Mouse (Mus musculus): ENCODE results near the gene Dync2li1. TPM values are rescaled to one million over a fixed set of nuclear protein-coding genes. Genes with fewer than 3 reads are reported as not detected.

The Dync2li1 gene
- total and polyA plus RNA-seq, 3 experiments = 0.08 TPM; not detected in 2

- H3K79me2 ChIP-seq (ENCODE audit: control insufficient read depth, insufficient read depth, low read length, poor library complexity) = no peaks in the 10 kb centered on the region
These were observed 31.9 kb downstream of the Dync2li1 start for GRCm38 (mm10) chr17:84658195-84658594.

DNA sequence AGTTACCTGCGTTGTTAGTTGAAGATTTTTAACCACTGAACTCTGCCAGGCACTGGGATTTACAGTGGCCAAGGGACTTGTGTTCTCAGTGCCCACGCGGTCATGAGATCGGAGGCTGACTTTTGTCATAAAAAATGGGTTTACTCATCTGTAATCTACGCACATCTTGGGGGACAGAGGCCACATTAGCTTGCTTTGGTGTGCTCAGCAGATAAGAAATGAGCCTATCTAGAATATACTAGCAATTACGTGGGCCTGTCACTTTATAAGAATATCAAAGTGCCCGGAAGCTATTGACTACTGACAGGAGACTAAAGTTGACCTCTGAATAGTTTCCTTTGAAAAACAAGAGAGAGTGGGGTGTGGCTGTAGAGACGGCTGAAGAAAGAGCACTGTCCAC, 32.7 kb downstream of the Dync2li1 start:
- Histone ChIP-seq H3K36me3 (ENCODE audit: control insufficient read depth in 1 of 2, insufficient read depth in 2 of 2, low read length in 2 of 2) (no peaks in the 10 kb centered on the region), H3K79me2 (ENCODE audit: control insufficient read depth, insufficient read depth, low read length, poor library complexity) (no peaks in the 10 kb centered on the region), H3K4me3 (ENCODE audit: control insufficient read depth in 1 of 2, insufficient read depth in 1 of 2, low read depth in 2 of 2, low read length in 2 of 2) (no peak overlapping the region), H3K9ac (ENCODE audit: control insufficient read depth, low read depth, low read length, poor library complexity, severe bottlenecking) (no peak overlapping the region), H3K27me3 (ENCODE audit: control insufficient read depth in 1 of 2, insufficient read depth in 2 of 2, low read length in 2 of 2) (peaks cover 0 to 2% of the 10 kb centered on the region in 2 experiments; a peak in 3 of 4 replicates), H3K9me3 (replicated peaks; ENCODE audit: insufficient read depth, low read length) (no peaks in the 10 kb centered on the region), H3K27ac (ENCODE audit: control insufficient read depth, low read depth, low read length) (no peak overlapping the region), H3K4me1 (ENCODE audit: control insufficient read depth in 1 of 2, insufficient read depth in 2 of 2, low read length in 2 of 2) (no peaks in the 10 kb centered on the region)
- DNase-seq (ENCODE audit: low read depth, low spot score) = no peak
- TF ChIP-seq NELFE (IDR thresholded peaks at IDR 0.05; ENCODE audit: low read depth, low read length) = no peak
- TF ChIP-seq RCOR1 (IDR thresholded peaks at IDR 0.05; ENCODE audit: low read depth, low read length) = no peak
- no peak for TF ChIP-seq CHD1 (IDR thresholded peaks at IDR 0.05; ENCODE audit: low read depth, low read length)
- no peak for TF ChIP-seq MAX (IDR thresholded peaks at IDR 0.05; ENCODE audit: low read length)
- TF ChIP-seq GATA1 (IDR thresholded peaks at IDR 0.05; ENCODE audit: low read depth, low read length) = no peak

More at GRCm38 (mm10) chr17:84658195-84658594, 31.9 kb downstream of the Dync2li1 start:
- Histone ChIP-seq H3K4me3 (ENCODE audit: control insufficient read depth in 1 of 2, insufficient read depth in 1 of 2, low read depth in 2 of 2, low read length in 2 of 2) (no peak overlapping the region), H3K4me1 (ENCODE audit: control insufficient read depth in 1 of 2, insufficient read depth in 2 of 2, low read length in 2 of 2) (no peaks in the 10 kb centered on the region), H3K27ac (ENCODE audit: control insufficient read depth, low read depth, low read length) (no peak overlapping the region), H3K36me3 (ENCODE audit: control insufficient read depth in 1 of 2, insufficient read depth in 2 of 2, low read length in 2 of 2) (no peaks in the 10 kb centered on the region), H3K9ac (ENCODE audit: control insufficient read depth, low read depth, low read length, poor library complexity, severe bottlenecking) (no peak overlapping the region), H3K9me3 (replicated peaks; ENCODE audit: insufficient read depth, low read length) (no peaks in the 10 kb centered on the region), H3K27me3 (ENCODE audit: control insufficient read depth in 1 of 2, insufficient read depth in 2 of 2, low read length in 2 of 2) (peaks cover 0 to 2% of the 10 kb centered on the region in 2 experiments; a peak in 3 of 4 replicates)
- no peak for TF ChIP-seq ZNF384 (IDR thresholded peaks at IDR 0.05; ENCODE audit: low read depth, low read length)
- TF ChIP-seq ZC3H11A (IDR thresholded peaks at IDR 0.05; ENCODE audit: low read depth, low read length) = no peak
- no peak for TF ChIP-seq EP300 (IDR thresholded peaks at IDR 0.05; ENCODE audit: low read depth in 1 of 2, low read length in 2 of 2)
- no peak for TF ChIP-seq GABPA (IDR thresholded peaks at IDR 0.05; ENCODE audit: low read depth, low read length)
- TF ChIP-seq SMC3 (IDR thresholded peaks at IDR 0.05; ENCODE audit: low read depth, low read length) = no peak
- no peak for TF ChIP-seq USF2 (IDR thresholded peaks at IDR 0.05; ENCODE audit: borderline replicate concordance in 1 of 2, insufficient read depth in 1 of 2, low read depth in 1 of 2, low read length in 2 of 2)
- TF ChIP-seq TAL1 (IDR thresholded peaks at IDR 0.05; ENCODE audit: low read length) = no peak
- TF ChIP-seq NRF1 (IDR thresholded peaks at IDR 0.05; ENCODE audit: insufficient read depth, low read depth, low read length, poor library complexity, severe bottlenecking) = no peak
- TF ChIP-seq CHD1 (IDR thresholded peaks at IDR 0.05; ENCODE audit: low read depth, low read length) = no peak
- TF ChIP-seq POLR2AphosphoS5 (IDR thresholded peaks at IDR 0.05; ENCODE audit: borderline replicate concordance, low read depth, low read length) = no peak
- TF ChIP-seq MYC (IDR thresholded peaks at IDR 0.05; ENCODE audit: low read depth, low read length) = no peak
- TF ChIP-seq RAD21 (IDR thresholded peaks at IDR 0.05; ENCODE audit: low read depth, low read length) = no peak
- no peak for TF ChIP-seq UBTF (IDR thresholded peaks at IDR 0.05; ENCODE audit: borderline replicate concordance, insufficient read depth, low read depth, low read length)
- TF ChIP-seq MXI1 (IDR thresholded peaks at IDR 0.05; ENCODE audit: low read depth, low read length) = no peak
- TF ChIP-seq BHLHE40 (IDR thresholded peaks at IDR 0.05; ENCODE audit: borderline replicate concordance, low read depth, low read length) = no peak
- no peak for TF ChIP-seq HCFC1 (IDR thresholded peaks at IDR 0.05; ENCODE audit: low read depth, low read length)
- TF ChIP-seq TBP (IDR thresholded peaks at IDR 0.05; ENCODE audit: low read depth, low read length) = no peak
- TF ChIP-seq KAT2A (conservative IDR thresholded peaks at IDR 0.05; ENCODE audit: low read depth, low read length) = no peak
- DNase-seq (ENCODE audit: low read depth, low spot score) = no peak

Measured in MEL (cell line).